Mouse (Mus musculus): ENCODE results near the gene Oxct2b.
"Not testable (repeated sequence)": the region's sequence is repeated elsewhere in the genome, so short reads cannot be mapped to it uniquely, and the experiment has no call there.

Oxct2b gene

GRCm38 (mm10) chr4:123112216-123112764 lies 3.8 kb upstream of the Oxct2b start:
- DNase-seq (ENCODE audit: low read depth, low spot score): no peak

GRCm38 (mm10) chr4:123114651-123115050 lies 1.4 kb upstream of the Oxct2b start:
- not testable (repeated sequence) for DNase-seq (ENCODE audit: low read depth, low spot score)

GRCm38 (mm10) chr4:123116640-123117039 lies 574 bp downstream of the Oxct2b start:
- DNase-seq (ENCODE audit: low read depth, low spot score): not testable (repeated sequence)

- no peak for DNase-seq (ENCODE audit: low read depth, low spot score)
These were observed 5.2 kb downstream of the Oxct2b start for GRCm38 (mm10) chr4:123121286-123121685.

- no peak for DNase-seq (ENCODE audit: low read depth, low spot score)
These were observed 10.6 kb downstream of the Oxct2b start for GRCm38 (mm10) chr4:123126626-123127025.

GRCm38 (mm10) chr4:123127051-123127450 lies 11.0 kb downstream of the Oxct2b start:
- no peak for DNase-seq (ENCODE audit: low read depth, low spot score)

- no peak for DNase-seq (ENCODE audit: low read depth, low spot score)
These were observed 21.5 kb downstream of the Oxct2b start for GRCm38 (mm10) chr4:123137551-123137950.

GRCm38 (mm10) chr4:123139513-123140154 lies 23.6 kb downstream of the Oxct2b start, which contains the start of gene Ppie:
Gene Ppie (minus strand): TSS chr4:123139951.
- DNase-seq (ENCODE audit: low read depth, low spot score): peak; percentile 92

GRCm38 (mm10) chr4:123147446-123148150 lies 31.5 kb downstream of the Oxct2b start:
- no peak for DNase-seq (ENCODE audit: low read depth, low spot score)

GRCm38 (mm10) chr4:123152003-123152402 lies 35.9 kb downstream of the Oxct2b start:
- no peak for DNase-seq (ENCODE audit: low read depth, low spot score)

GRCm38 (mm10) chr4:123152976-123153375 lies 36.9 kb downstream of the Oxct2b start:
- DNase-seq (ENCODE audit: low read depth, low spot score): no peak

- peak; percentile 13 for DNase-seq (ENCODE audit: low read depth, low spot score)
These were observed 38.9 kb downstream of the Oxct2b start for GRCm38 (mm10) chr4:123155004-123155403.

GRCm38 (mm10) chr4:123155427-123155826 lies 39.4 kb downstream of the Oxct2b start:
- DNase-seq (ENCODE audit: low read depth, low spot score): no peak

GRCm38 (mm10) chr4:123155840-123156239 lies 39.8 kb downstream of the Oxct2b start:
- DNase-seq (ENCODE audit: low read depth, low spot score): no peak

- no peak for DNase-seq (ENCODE audit: low read depth, low spot score)
These were observed 44.5 kb downstream of the Oxct2b start for GRCm38 (mm10) chr4:123160571-123160970.

- not testable (repeated sequence) for DNase-seq (ENCODE audit: low read depth, low spot score)
These were observed 45.2 kb downstream of the Oxct2b start for GRCm38 (mm10) chr4:123161251-123161650.

- DNase-seq (ENCODE audit: low read depth, low spot score): no peak
These were observed 46.3 kb downstream of the Oxct2b start for GRCm38 (mm10) chr4:123162305-123162917.

- DNase-seq (ENCODE audit: low read depth, low spot score): no peak
These were observed 48.1 kb downstream of the Oxct2b start for GRCm38 (mm10) chr4:123164157-123164556.
